Mouse (Mus musculus) lung, embryonic 16.5 days (tissue): ENCODE data around the gene Nt5c3b. TPM values are rescaled to one million over a fixed set of nuclear protein-coding genes. Genes with fewer than 3 reads are reported as not detected.
A peak's percentile ranks its signal among the peaks of the same experiment; 100 is the strongest.

Experiments
- ATAC-seq: fragments of 200-750 bp; cut with Nextera tagmentation; 2 replicates; pipeline ENCODE4 v1.8.0; 2017; ENCODE audit warnings: low read depth, mild to moderate bottlenecking, moderate library complexity
- H3K27ac ChIP-seq: fragments of 300-500 bp; sonication (generic); 2 replicates; pipeline ENCODE4 v1.5.1; 2014; ENCODE audit warnings: mild to moderate bottlenecking, control low read depth, low read length
- H3K27me3 ChIP-seq: fragments of 300-500 bp; sonication (generic); 2 replicates; pipeline ENCODE4 v1.6.1; 2014; ENCODE audit warnings: low read depth, low read length, mixed read lengths; ENCODE audit not compliant: control insufficient read depth, insufficient read depth
- H3K36me3 ChIP-seq: fragments of 300-500 bp; sonication (generic); 2 replicates; pipeline ENCODE4 v1.6.1; 2014; ENCODE audit warnings: low read length; ENCODE audit not compliant: control insufficient read depth, insufficient read depth
- H3K4me1 ChIP-seq: fragments of 300-500 bp; sonication (generic); replicated peaks from 2 replicates; pipeline ENCODE4 v1.6.1; 2014; ENCODE audit warnings: low read length, mixed read lengths; ENCODE audit not compliant: control insufficient read depth, insufficient read depth
- H3K4me2 ChIP-seq: fragments of 300-500 bp; sonication (generic); 2 replicates; pipeline ENCODE4 v1.6.1; 2014; ENCODE audit warnings: low read depth, low read length, control low read depth
- H3K4me3 ChIP-seq: fragments of 300-500 bp; sonication (generic); 2 replicates; pipeline ENCODE4 v1.5.1; 2014; ENCODE audit warnings: mild to moderate bottlenecking, low read length, control low read depth
- H3K9ac ChIP-seq: fragments of 300-500 bp; sonication (generic); 2 replicates; pipeline ENCODE4 v1.6.1; 2014; ENCODE audit warnings: low read length, control low read depth
- H3K9me3 ChIP-seq: fragments of 300-500 bp; sonication (generic); 2 replicates; pipeline ENCODE4 v1.6.1; 2016; ENCODE audit warnings: low read length; ENCODE audit not compliant: control insufficient read depth
- WGBS: fragments of 180-500 bp; shearing (Covaris S2); extraction: QIAGEN DNeasy Blood & Tissue Kit; methylation state at CpG from one replicate; pipeline ENCODE4 v1.1.7; 2014; 5-methylcytosine and 5-hydroxymethylcytosine counted together
- polyA plus RNA-seq: library from polyadenylated mRNA; unstranded; fragments of >200 nt; fragmentation: Nextera tagmentation; extraction: Ambion mirVana; gene quantifications from 2 replicates; pipeline ENCODE4 v1.2.1, GENCODE M21; 2015

Nt5c3b gene
- polyA plus RNA-seq, 1 experiment from 2014 or later: 129 TPM

DNA sequence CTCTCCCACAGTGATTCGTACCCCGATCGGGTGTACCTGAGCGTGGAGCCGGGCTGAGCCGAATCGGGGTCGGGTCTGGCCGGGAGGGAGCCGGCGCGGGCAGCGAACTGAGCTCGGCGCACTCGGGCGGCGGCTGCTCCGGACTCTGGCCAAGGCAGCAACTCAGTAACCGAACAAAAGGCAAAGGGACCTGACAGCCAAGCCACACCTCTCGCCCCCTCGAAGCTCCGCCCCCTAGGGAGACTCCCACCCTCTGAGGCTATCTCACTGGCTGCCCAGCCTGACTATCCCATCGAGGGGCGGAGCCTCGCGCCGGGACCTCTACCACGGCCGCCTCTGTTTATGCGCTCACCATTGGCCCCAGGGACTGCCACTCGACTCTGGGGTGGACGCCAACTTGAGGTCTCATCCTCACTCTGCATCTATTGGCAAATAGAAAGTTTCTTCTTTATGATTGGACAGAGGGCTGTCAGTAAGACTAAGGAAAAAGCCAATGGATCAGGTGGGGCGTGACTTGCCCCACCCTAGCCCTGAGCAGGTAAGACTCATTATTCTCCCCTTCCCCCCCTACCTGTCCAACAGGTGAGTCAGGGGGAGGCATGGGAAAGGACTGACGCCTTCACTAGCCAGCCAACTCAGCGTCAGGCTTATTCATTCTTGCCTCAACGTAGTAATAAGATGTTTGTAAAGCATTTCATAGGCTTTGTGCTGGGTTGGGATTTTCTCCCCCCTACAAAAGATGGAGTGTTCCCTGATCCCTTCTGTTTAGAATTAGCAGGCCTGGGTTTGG, 43.8 kb downstream of the Nt5c3b start, which contains the start of gene Jup:
Gene Jup, minus strand, starts transcription at position 164 of the 790 bp plus-strand sequence.
- no peaks in the 10 kb centered on the region for H3K27me3 ChIP-seq
- H3K4me1 ChIP-seq: peaks cover 57% of the 10 kb centered on the region
- H3K9ac ChIP-seq: peak within 1 kb of the TSS; percentile 88
- H3K4me3 ChIP-seq: peak within 1 kb of the TSS; percentile 86
- under 1% methylated on average over 35 of the region's 37 CpGs for WGBS
- peak; percentile 97 for ATAC-seq
- peak within 1 kb of the TSS; percentile 59 for H3K4me2 ChIP-seq
- no peaks in the 10 kb centered on the region for H3K9me3 ChIP-seq
- no peaks in the 10 kb centered on the region for H3K36me3 ChIP-seq
- H3K27ac ChIP-seq: peak within 1 kb of the TSS; percentile 93

DNA sequence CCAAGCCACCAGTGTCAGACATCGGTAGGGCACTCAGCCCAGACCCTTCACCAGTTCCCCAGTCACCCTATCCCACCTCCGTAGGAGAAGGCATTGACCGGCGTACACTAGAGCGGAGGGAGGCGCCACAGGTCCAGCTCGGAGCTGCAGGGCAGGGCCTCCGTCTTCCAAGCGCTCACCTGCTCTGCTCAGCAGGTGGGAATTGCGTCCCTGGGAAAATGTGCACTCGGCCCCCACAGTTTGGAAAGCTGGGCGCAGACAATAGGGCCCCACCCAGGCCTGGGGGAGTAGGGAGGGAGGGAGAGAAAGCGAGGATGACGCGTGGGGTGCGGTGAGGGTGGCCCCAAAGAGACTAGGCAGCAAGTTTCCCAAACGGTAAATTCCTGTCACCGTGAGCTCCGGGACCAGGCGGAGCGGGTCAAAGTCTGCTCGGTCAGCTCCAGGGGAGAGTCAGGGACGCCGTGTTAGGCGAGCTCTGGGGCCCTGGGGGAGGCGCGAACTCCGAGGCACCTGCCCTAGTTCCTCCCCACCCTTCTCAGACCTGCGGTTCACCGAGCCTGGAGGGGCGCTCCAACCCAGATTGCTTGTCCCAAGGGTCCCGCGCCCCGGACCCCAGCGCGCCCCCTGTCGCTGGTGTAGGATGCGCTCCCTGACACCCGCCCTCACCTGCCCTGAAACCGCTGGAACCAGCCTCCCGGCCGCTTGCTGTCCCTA, 44.6 kb downstream of the Nt5c3b start:
- Histone ChIP-seq H3K9ac (peak overlapping the region; percentile 88), H3K4me2 (peak overlapping the region; percentile 59), H3K36me3 (no peaks in the 10 kb centered on the region), H3K4me1 (peaks cover 58% of the 10 kb centered on the region), H3K27me3 (no peaks in the 10 kb centered on the region), H3K4me3 (peak overlapping the region; percentile 86), H3K27ac (peak overlapping the region; percentile 93), H3K9me3 (no peaks in the 10 kb centered on the region)
- ATAC-seq: no peak
- WGBS: 1% methylated on average over 42 of the region's 42 CpGs

DNA sequence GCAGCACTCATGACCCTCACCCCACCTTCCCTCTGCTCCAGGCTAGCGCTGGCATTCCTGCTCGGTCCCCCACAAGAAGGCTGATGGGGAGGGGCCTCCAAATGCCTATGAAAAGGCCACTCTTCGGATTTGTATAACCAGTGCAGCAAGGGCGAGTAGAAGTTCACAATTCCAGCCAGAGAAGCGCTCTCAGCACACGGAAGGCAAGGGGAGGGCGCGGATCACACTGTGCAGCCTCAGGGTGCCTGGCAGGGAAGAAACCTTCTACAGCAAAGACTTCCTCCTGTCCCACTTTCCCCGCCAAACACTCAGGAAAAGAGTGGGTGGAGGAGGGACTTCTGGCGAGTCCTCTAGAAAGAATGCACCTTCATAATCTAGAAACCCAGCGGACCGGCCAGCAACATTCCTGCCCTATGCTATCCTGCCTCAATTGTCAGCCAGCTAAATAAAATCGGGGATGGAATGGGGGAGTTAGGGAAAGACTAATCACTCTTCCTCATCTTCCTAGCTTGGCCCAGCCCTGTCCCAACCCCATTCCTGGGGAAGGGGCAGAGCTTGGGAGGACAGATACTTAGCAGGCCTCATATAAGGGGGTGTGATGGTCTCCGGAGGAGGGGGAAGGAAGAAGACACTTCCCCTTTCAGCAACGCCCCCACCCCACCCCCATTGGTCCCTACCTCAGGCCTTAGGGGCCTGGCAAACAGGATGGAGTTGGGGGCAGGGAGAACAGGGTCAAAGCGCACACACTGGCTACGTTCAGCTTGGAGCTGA, 45.6 kb downstream of the Nt5c3b start:
- Histone ChIP-seq H3K4me2 (peak overlapping the region; percentile 59), H3K27me3 (no peaks in the 10 kb centered on the region), H3K4me1 (peaks cover 66% of the 10 kb centered on the region), H3K4me3 (peak overlapping the region; percentile 86), H3K27ac (peak overlapping the region; percentile 93), H3K9me3 (no peaks in the 10 kb centered on the region), H3K9ac (peak overlapping the region; percentile 88), H3K36me3 (no peaks in the 10 kb centered on the region)
- whole genome bisulfite sequencing: 23% methylated on average over 17 of the region's 17 CpGs
- no peak for ATAC-seq

DNA sequence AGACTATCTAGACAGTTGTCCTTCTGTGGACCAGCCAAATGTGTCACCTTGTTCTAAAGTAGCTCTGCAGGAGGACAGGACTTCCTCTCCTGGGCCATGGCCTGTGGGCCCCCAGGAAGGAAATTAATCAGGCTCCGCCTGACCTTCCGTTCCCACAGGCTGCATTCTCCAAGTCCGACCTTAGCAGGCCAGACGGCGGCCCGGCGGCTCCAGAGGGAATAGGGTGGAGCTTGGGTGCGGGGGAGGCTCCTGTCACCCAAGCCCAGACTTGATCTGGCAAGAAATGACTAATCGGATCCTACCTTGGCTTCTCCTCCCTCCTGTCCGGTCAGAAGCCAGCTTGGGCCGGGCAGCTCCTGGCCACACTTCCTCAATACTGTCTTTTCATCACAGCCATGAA, 46.4 kb downstream of the Nt5c3b start:
- H3K4me2 ChIP-seq: peak overlapping the region; percentile 59
- peak overlapping the region; percentile 86 for H3K4me3 ChIP-seq
- no peaks in the 10 kb centered on the region for H3K36me3 ChIP-seq
- no peaks in the 10 kb centered on the region for H3K27me3 ChIP-seq
- 16% methylated on average over 11 of the region's 11 CpGs for WGBS
- no peaks in the 10 kb centered on the region for H3K9me3 ChIP-seq
- peaks cover 74% of the 10 kb centered on the region for H3K4me1 ChIP-seq
- H3K9ac ChIP-seq: peak overlapping the region; percentile 88
- peak overlapping the region; percentile 93 for H3K27ac ChIP-seq
- no peak for ATAC-seq

DNA sequence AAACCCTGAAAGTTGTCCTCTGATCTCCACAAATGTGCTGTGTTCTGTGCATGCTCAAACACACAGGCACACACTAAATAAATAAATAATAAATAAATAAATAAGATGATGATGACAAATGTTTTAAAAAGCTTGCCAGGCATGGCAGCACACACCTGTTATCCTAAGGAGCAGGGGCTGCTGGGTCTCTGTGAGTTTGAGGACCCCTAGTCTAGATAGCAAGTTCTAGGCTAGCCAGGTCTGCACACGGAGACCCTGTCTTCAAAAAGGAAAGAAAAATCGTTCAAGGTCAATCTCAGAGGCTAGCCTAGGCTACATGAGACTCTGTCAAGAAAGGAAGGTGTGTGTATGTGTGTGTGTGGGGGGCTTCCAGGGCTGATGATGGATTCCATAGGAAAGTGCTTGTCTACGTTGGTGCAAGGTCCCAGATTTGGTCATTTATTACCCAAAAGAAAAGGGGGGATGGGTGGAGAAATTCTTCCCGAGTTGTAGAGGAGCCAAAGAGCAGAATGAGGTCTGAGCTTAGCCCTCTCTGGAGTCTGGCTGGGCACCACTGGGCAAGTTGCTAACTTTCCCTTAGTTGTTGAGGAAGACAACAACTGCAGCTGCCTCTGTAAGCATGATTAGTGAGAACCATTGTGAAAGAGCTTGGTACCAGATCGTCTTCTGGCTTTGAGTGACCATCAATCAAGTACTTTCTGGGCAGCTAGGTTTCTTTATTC, 47.1 kb downstream of the Nt5c3b start:
- Histone ChIP-seq H3K4me3 (peak overlapping the region; percentile 86), H3K4me2 (peak overlapping the region; percentile 59), H3K27ac (peak overlapping the region; percentile 93), H3K4me1 (peaks cover 79% of the 10 kb centered on the region), H3K36me3 (no peaks in the 10 kb centered on the region), H3K9ac (peak overlapping the region; percentile 88; the same call in 1 of the 2 replicates), H3K27me3 (no peaks in the 10 kb centered on the region), H3K9me3 (no peaks in the 10 kb centered on the region)
- no peak for ATAC-seq
- 42% methylated on average over 5 of the region's 5 CpGs for WGBS

DNA sequence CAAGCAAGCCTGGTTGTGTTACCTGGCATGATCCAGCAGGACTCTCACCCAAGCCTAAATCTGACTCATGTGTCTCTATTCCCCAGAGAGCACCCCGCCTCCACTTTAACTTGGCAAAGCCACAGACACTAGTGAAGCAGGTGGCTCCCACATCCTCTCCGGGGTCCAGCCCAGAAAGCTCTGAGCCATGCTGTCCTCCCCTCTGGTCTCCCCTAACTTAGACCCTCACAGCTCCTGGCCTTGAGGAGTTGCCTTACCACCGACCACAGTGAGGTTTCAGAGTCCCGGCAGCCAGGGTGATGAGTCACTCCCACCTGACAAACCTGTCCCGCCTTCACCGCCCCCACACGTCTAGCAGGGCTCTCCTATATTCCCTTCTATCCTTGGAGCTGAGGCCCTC, 47.9 kb downstream of the Nt5c3b start:
- ATAC-seq: no peak
- H3K4me2 ChIP-seq: no peak overlapping the region
- H3K27me3 ChIP-seq: no peaks in the 10 kb centered on the region
- no peak overlapping the region for H3K9ac ChIP-seq
- H3K27ac ChIP-seq: no peak overlapping the region
- H3K36me3 ChIP-seq: no peaks in the 10 kb centered on the region
- no peaks in the 10 kb centered on the region for H3K9me3 ChIP-seq
- WGBS: 50% methylated on average over 7 of the region's 7 CpGs
- no peak overlapping the region for H3K4me3 ChIP-seq
- H3K4me1 ChIP-seq: peaks cover 83% of the 10 kb centered on the region

DNA sequence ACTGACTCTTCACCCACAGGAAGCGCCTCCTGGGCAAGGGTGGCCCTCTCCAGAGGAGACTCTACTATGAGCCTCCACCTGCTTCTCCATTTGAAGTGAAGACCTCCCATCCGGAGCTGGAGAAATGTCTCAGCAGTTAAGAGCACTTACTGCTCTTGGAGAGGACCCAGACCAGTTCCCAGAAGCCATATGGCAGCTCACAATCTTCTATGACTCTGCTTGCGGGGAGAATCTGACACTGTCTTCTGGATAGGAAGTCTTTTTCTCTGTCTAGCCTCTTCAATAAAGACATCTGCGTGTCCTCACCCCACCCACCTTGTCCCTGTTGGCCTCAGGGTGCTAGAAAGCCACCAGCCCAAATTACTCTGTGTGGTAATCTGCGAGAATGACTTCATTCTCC, 48.6 kb downstream of the Nt5c3b start:
- H3K4me2 ChIP-seq: 0 out of 2 replicates have a peak overlapping the region, but pooled peaks have one; percentile 4
- no peak overlapping the region for H3K4me3 ChIP-seq
- no peaks in the 10 kb centered on the region for H3K27me3 ChIP-seq
- no peaks in the 10 kb centered on the region for H3K9me3 ChIP-seq
- no peaks in the 10 kb centered on the region for H3K36me3 ChIP-seq
- ATAC-seq: no peak
- H3K4me1 ChIP-seq: peaks cover 84% of the 10 kb centered on the region
- 0 out of 2 replicates have a peak overlapping the region, but pooled peaks have one; percentile 10 for H3K27ac ChIP-seq
- no peak overlapping the region for H3K9ac ChIP-seq
- 68% methylated on average over 5 of the region's 5 CpGs for WGBS

DNA sequence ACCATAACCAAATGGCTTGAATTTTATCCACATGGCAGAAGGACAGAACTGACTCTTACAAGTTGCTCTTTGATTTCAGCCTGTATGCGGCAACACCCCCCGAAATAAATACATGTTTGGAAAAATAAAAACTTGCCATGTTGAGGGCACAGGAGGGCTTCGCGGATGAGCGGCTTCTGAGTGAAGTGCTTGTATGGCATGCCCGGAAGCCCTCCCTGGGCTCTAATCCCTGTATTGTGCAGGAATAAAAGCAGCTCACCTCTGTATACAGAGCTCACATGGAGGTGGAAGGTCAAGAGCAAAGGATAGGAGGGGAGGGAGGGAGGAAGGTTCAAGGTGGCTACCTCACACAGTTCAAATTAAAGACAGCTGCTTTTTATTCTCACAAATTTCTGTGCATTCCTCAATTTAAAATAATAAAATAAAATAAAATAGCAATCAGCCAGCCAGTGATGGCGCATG, 49.7 kb downstream of the Nt5c3b start:
- Histone ChIP-seq H3K4me3 (no peak overlapping the region), H3K4me1 (peaks cover 93% of the 10 kb centered on the region), H3K9ac (no peak overlapping the region), H3K27ac (peak overlapping the region; percentile 92), H3K36me3 (no peaks in the 10 kb centered on the region), H3K4me2 (no peak overlapping the region), H3K9me3 (no peaks in the 10 kb centered on the region), H3K27me3 (no peaks in the 10 kb centered on the region)
- WGBS: 93% methylated on average over 7 of the region's 7 CpGs
- no peak for ATAC-seq
